26 mouse cellular contexts compared by ENCODE assay signal in genomic region chr13:93130674-93131073, GRCm38 (mm10). TPM values are rescaled to one million over a fixed set of nuclear protein-coding genes. Genes with fewer than 3 reads are reported as not detected.
"Had no signal": no experiment of that assay in that cellular context is flagged by ENCODE, and none has a peak within 500 bp of the region (broad histone marks: within the 10 kb centered on the region; RNA-seq: fewer than 3 reads in every experiment).

No protein-coding gene starts in this region.

- DNase-seq: gastrocnemius, postnatal 25 days; heart, adult 2 months; heart, postnatal 10 days; heart, postnatal 4 days; kidney, adult 11 months; kidney, adult 2 months; kidney, adult 9 months; kidney, postnatal 14 days; kidney, postnatal 36 days; layer of hippocampus, adult 9-11 months; layer of hippocampus, postnatal 36 days; left cerebral cortex, postnatal 4 days had no signal

- H3K4me2 ChIP-seq: heart, embryonic 12.5 days; hindbrain, embryonic 12.5 days; hindbrain, embryonic 14.5 days; intestine, embryonic 15.5 days; kidney, embryonic 15.5 days; limb, embryonic 13.5 days; limb, embryonic 15.5 days; liver, embryonic 12.5 days had no signal

- H3K27ac ChIP-seq: heart, adult 2 months; hindbrain, embryonic 10.5 days; hindbrain, embryonic 12.5 days; hindbrain, embryonic 14.5 days; intestine, embryonic 15.5 days; kidney, embryonic 15.5 days; kidney, postnatal 0 days; limb, embryonic 13.5 days; limb, embryonic 15.5 days; liver, embryonic 12.5 days; liver, embryonic 14.5 days had no signal

- ATAC-seq: hindbrain, embryonic 16.5 days; inflammation-experienced regulatory T-cells, adult 6 months; intestine, embryonic 15.5 days; liver, embryonic 12.5 days had no signal

- H3K4me3 ChIP-seq: heart, adult 2 months; heart, embryonic 12.5 days; hindbrain, embryonic 10.5 days; hindbrain, embryonic 12.5 days; intestine, embryonic 15.5 days; kidney, embryonic 15.5 days; limb, embryonic 13.5 days; limb, embryonic 15.5 days; liver, embryonic 12.5 days had no signal

- H3K9ac ChIP-seq: heart, embryonic 12.5 days; hindbrain, embryonic 12.5 days; hindbrain, embryonic 14.5 days; intestine, embryonic 15.5 days; kidney, embryonic 15.5 days; limb, embryonic 13.5 days; limb, embryonic 15.5 days; liver, embryonic 12.5 days; liver, embryonic 14.5 days had no signal

- H3K4me1 ChIP-seq: intestine, embryonic 15.5 days; kidney, embryonic 15.5 days; limb, embryonic 13.5 days; limb, embryonic 15.5 days; liver, embryonic 12.5 days had no signal

- H3K9me3 ChIP-seq: heart, embryonic 12.5 days; hindbrain, embryonic 10.5 days; hindbrain, embryonic 12.5 days; intestine, embryonic 15.5 days; kidney, embryonic 15.5 days; limb, embryonic 13.5 days; limb, embryonic 15.5 days; liver, embryonic 12.5 days had no signal

- H3K27me3 ChIP-seq: heart, embryonic 12.5 days; hindbrain, embryonic 12.5 days; intestine, embryonic 15.5 days; kidney, embryonic 15.5 days; limb, embryonic 13.5 days; limb, embryonic 15.5 days; liver, embryonic 12.5 days had no signal

- H3K36me3 ChIP-seq: heart, embryonic 12.5 days; hindbrain, embryonic 10.5 days; hindbrain, embryonic 12.5 days; intestine, embryonic 15.5 days; kidney, embryonic 15.5 days; limb, embryonic 13.5 days; limb, embryonic 15.5 days; liver, embryonic 12.5 days had no signal

RNA-seq across cellular contexts. Expression of gene Cmya5, which starts 13.8 kb away (rescaled TPM):
- total RNA-seq: granulocyte monocyte progenitor cell, adult 5-6 weeks had no signal
- polyA plus RNA-seq: liver, embryonic 12.5 days had no signal
